In the genomic region with DNA sequence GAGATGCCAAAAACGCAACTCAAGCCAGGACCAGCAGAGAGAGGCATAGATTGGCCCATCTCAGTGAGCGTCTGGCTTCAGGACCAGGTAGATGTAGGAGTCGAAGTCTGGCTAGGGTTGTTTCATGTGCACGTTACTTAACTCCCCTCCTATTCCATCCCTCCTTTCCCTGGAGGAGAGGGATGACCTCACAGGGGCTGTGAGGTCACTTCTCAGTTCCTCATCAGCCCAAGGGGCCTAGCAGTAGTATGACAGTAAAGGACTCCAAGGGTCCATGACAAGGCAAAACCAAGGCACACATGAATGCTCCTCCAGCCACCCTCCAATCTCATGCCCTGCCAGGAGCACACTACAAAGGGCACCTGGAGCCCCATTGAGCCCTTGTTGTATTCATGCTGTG, we compare ENCODE assay signal across 24 mouse cellular contexts.
"Had no signal": no experiment of that assay in that cellular context is flagged by ENCODE, and none has a peak within 500 bp of the region (broad histone marks: within the 10 kb centered on the region; RNA-seq: fewer than 3 reads in every experiment).

No protein-coding gene starts in this region.

- H3K4me3 ChIP-seq: heart, adult 2 months; heart, embryonic 13.5 days; heart, embryonic 15.5 days; hindbrain, embryonic 13.5 days; hindbrain, embryonic 15.5 days; limb, embryonic 13.5 days; limb, embryonic 15.5 days; liver, embryonic 12.5 days had no signal

- H3K27ac ChIP-seq: heart, adult 2 months; heart, embryonic 13.5 days; heart, embryonic 15.5 days; hindbrain, embryonic 13.5 days; hindbrain, embryonic 15.5 days; hindbrain, postnatal 0 days; limb, embryonic 13.5 days; limb, embryonic 15.5 days; liver, embryonic 12.5 days; liver, embryonic 14.5 days had no signal

- H3K27me3 ChIP-seq: heart, embryonic 13.5 days; heart, embryonic 15.5 days; hindbrain, embryonic 13.5 days; hindbrain, embryonic 15.5 days; limb, embryonic 13.5 days; limb, embryonic 15.5 days; liver, embryonic 12.5 days had no signal

- H3K9ac ChIP-seq: heart, embryonic 13.5 days; heart, embryonic 15.5 days; hindbrain, embryonic 13.5 days; hindbrain, embryonic 15.5 days; limb, embryonic 13.5 days; limb, embryonic 15.5 days; liver, embryonic 12.5 days; liver, embryonic 14.5 days had no signal

- H3K4me2 ChIP-seq: heart, embryonic 11.5 days; heart, embryonic 13.5 days; heart, embryonic 15.5 days; hindbrain, embryonic 13.5 days; hindbrain, embryonic 15.5 days; limb, embryonic 13.5 days; limb, embryonic 15.5 days; liver, embryonic 12.5 days had no signal

- H3K9me3 ChIP-seq: heart, embryonic 13.5 days; heart, embryonic 15.5 days; hindbrain, embryonic 13.5 days; hindbrain, embryonic 15.5 days; limb, embryonic 13.5 days; limb, embryonic 15.5 days had no signal

- H3K36me3 ChIP-seq: heart, embryonic 13.5 days; heart, embryonic 15.5 days; hindbrain, embryonic 13.5 days; hindbrain, embryonic 15.5 days; limb, embryonic 13.5 days; limb, embryonic 15.5 days; liver, embryonic 12.5 days had no signal

- DNase-seq: gastrocnemius, postnatal 14 days; heart, adult 11 months; heart, adult 2 months; heart, postnatal 14 days; heart, postnatal 36 days; kidney, adult 18-20 months; kidney, adult 8-10 months; kidney, postnatal 10 days; kidney, postnatal 25 days; kidney, postnatal 4 days; layer of hippocampus, adult 9-11 months; layer of hippocampus, postnatal 36 days; left cerebral cortex, postnatal 4 days had no signal

- ATAC-seq: hindbrain, postnatal 0 days; intestine, postnatal 0 days; liver, embryonic 12.5 days had no signal
